Mouse (Mus musculus) heart, postnatal 25 days (tissue): ENCODE results near the gene Rtp3. TPM values are rescaled to one million over a fixed set of nuclear protein-coding genes. Genes with fewer than 3 reads are reported as not detected.

ENCODE experiments used
- DNase-seq: peaks from one replicate; pipeline ENCODE4 v3.0.0; 2022; ENCODE audit warnings: low spot score
- intact Hi-C: fragments of 180-260 bp; cut with DNase I; formaldehyde crosslinking; loops from one replicate; pipeline ENCODE4 v1.15.1; 2025
- total RNA-seq, 2 experiments: library from RNA; stranded (reverse); gene quantifications; 2 replicates each; pipeline ENCODE4 v1.2.3; 2021

Rtp3 gene
- 1 to 10 TPM; 4.0 to 4.3 TPM for total RNA-seq

DNA sequence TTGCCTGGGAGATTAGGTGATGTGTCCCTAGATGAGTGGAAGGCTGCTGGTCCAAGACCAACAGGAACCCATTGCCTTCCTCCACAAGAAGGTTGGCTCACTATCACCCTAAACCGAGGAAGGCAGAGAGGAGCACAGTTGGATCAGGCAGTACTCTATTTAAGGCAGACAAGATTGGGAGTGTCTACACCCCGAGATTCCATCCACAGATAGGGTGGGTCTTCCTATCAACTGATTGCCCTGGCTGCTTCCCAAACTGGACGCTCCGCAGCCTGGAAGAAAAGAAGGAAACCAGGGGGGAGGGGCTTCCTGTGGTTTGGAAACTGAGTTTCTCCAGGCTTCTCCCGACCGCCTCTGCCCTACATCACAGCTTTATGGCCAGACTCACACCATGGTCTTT lies at the start of gene Rtp3:
TSS of gene Rtp3 (minus strand) at position 380 of the 400 bp plus-strand sequence.
- intact Hi-C loops, result loop anchor here (5.0 to 10.0 kb wide), 2 partner anchors 108 to 285 kb away; partner anchors contain the start of genes Epm2aip1, Mlh1 and Tmie
- DNase-seq, result peak; percentile 46

DNA sequence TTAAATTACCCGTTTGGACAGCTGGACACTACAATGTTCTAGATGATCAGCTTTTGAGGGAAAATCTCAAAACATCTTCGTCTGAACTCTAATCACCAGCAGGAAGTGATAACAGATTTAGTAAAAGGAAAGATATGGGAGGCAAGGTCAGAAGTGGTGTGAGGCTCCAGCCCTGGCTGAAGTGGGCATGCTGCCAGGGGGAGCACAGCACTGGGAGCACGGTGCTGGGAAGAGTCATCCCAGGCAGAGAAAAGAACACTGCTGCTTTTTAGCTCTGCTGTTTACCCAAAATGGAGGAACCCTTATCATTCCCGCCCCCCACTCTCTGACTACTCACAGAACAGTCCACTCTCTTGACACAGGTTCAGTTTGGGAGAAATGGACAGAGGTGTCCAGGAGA lies 49.6 kb upstream of the Rtp3 start:
- no peak for DNase-seq
- intact Hi-C loops, result loop anchor here (5.0 kb wide), 1 partner anchor 43 kb away; no protein-coding TSS in a partner anchor

DNA sequence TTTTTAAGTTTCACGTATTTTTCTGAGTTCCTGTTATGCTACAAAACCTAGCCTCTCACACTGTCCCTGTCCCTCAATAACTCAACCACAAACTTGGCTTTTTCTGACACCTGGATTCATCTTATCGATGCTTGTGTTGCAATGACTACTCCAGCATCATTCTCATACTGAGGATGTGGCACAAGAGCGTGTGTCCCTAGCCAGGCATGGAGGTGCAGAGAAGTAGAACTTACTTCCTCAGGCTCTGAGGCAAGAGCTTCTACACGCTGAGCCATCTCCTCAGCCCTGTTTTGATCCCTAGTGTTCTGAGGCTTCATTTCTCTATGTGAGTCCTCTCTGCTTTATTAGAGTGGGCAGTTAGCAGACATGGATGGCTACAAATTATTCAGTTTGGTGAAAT lies 43.3 kb upstream of the Rtp3 start:
- DNase-seq, result no peak
- intact Hi-C loops, result no loop called here

DNA sequence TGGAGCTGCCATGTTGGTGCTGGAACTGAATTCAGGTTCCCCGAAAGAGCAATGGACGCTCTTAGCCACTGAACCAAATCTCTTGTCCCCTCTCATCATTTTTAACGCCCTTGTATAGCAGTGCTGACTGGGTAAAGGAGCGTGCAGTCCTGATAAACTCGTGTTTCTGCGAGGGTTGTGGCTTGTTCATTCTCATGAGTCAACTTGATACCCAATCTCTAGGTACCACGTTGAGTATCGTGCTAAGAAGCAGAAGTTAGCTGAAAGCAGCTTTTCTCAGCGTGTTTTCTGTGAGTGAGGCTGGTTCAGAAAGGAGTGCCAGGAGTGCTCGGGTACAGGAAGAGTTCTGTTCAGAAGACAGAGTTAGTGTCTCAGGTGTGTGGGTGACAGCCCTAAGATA lies 36.4 kb upstream of the Rtp3 start:
- DNase-seq, result no peak
- intact Hi-C loops, result no loop called here

DNA sequence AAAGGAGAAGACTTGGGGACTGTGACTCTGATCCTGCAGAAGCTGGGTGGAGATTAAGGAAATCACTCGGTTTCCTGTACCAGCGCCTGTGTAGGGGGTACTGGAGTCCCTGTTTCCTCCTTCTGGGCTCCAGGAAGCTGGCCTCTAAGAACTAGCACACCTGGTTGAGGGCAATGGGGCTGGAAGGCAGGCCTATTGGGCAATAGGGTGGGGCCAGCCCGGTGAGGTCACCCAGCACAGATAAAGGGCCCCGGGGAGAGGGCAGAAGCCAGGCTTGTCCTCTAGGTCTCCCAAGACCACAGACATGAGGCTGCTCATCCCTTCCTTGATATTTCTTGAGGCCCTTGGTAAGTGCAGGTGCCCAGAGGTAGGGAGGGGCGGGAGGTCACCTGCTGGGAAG lies 28.6 kb upstream of the Rtp3 start, which contains the start of gene Ltf:
TSS of gene Ltf (plus strand) at position 250 of the 400 bp plus-strand sequence.
- intact Hi-C loops, result no loop called here

DNA sequence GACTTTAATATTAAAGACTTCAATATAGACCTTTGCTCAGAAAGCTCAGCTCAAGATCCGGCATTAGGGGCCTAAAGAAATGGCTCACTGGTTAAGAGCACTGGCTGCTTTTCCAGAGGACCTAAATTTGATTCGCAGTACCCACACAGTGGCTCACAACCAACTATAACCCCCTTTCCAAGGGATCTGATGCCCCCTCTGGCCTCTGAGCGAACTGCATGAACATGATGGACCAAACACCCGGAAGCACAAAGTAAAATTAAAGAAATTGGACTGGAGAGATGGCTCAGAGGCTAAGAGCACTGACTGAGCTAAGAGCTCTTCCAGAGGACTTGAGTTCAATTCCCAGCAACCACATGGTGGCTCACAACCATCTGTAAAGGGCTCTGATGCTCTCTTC lies 25.3 kb upstream of the Rtp3 start:
- intact Hi-C loops, result no loop called here
- no peak for DNase-seq

More for the DNA sequence above, 28.6 kb upstream of the Rtp3 start, which contains the start of gene Ltf:
- DNase-seq, result no peak

DNA sequence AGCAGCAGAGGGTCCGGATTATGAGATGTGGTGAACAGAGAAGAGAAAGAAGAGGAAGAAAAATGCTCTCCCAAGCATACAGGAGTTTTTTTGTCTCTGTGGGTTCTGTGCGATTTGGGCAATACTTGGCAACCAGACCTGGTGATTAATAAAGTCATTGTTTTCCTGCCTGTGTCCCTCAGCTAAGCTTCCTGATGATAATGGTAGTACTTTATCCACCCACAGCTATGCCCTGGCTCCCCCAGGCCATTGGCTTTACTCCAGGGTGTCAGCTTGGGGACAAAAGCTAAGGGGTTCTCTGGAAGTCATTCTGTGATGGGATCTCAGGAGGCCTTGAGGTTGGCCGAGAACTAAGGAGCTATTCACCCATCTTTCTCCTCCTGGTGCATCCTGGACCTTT lies 21.7 kb upstream of the Rtp3 start:
- DNase-seq, result no peak
- intact Hi-C loops, result no loop called here

DNA sequence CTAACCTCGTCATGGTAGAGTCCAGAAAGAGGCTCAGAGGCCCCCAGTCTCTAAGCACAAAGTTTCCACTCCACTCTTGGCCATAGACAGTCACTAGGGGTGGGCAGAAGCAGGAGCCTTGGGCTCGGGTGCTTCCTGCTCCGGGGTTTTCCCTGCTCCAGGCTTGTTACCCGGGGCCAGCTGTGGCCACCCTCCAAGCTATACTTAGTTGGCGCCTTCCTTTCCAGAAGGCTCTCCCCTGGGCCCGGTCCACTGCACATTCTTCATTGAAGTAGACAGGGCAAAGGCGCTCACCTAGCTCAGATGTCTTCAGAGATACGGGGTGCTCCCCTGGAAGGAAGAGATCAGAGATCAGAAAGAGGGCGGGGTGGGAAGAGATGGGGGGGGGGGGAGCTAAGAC lies 21.2 kb upstream of the Rtp3 start:
- intact Hi-C loops, result no loop called here
- no peak for DNase-seq

DNA sequence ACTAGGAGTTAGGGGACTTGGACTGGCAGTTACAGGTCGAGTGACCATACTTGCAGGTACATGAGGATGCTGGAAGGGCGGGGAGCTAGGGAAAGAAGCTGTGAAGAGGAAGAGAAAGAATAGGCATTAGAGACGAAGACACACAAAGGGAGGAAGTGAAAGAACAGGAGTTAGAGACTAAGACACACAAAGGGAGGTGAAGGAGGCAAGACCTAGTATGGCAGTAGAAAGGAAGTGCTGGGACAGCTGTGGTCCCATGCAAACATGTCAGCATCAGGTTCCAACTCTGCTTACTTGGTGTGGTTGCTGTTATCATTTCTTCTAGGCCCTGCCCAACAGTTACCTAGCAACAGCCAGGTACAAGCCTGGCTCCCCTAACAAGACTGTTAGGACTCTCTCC lies 19.4 kb upstream of the Rtp3 start:
- intact Hi-C loops, result no loop called here
- no peak for DNase-seq

DNA sequence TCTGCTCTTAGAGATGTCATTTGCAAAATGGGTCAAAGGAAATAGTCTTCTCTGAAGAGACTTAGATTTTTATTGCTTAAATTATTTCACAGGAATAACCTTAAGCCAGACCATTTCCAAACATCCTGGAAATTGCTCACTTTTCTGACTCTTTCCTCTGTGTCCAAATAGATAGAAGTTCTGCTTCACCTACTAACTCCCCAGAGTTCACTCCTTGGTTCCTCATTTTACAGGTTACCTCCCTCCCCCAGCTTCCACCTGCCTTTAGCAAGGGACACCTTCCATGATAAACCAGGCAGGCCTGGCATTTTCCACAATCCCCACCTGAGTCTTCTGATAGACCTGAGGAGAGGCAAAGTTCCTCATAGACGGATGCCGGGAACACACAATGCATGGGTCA lies 16.2 kb upstream of the Rtp3 start:
- intact Hi-C loops, result no loop called here
- DNase-seq, result no peak

DNA sequence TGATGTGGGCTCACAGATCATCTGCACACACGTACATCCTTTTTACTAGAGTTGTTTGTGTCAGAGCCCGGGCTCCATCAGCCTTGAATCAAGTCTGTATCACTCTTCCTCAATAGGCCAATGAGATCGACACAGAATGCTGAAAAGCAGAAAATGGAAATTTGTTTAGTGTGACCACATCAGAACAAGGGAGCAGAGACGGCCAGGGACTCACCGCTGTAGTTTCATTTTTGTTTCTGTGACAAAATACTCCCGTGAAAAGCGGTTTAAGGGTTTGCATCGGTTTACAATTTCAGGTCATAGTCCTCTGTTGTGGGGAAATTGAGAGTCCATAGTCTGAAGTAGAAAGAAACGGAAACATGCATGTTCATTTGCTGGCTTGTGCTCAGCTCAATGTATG lies 12.9 kb upstream of the Rtp3 start:
- DNase-seq, result no peak
- intact Hi-C loops, result no loop called here

DNA sequence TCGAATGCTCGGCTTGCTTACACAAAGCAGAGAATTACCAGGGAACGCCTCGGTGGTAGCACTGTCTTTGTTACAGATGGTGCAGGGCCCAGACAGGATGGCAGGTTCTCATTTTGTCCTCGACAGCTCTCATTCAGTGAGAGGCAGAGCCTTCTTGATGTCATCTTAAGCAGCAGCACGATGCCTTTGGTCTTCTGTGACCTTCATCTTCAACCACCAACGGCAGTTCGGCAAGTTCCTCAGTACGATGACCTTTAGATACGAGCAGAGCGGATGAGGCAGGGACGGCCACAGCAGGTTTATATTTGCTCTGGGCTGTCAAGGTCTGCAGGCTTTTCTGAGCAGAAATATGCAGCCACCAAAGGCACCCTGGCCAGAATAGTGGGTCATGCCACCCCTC lies 11.2 kb upstream of the Rtp3 start:
- DNase-seq, result no peak
- intact Hi-C loops, result no loop called here

DNA sequence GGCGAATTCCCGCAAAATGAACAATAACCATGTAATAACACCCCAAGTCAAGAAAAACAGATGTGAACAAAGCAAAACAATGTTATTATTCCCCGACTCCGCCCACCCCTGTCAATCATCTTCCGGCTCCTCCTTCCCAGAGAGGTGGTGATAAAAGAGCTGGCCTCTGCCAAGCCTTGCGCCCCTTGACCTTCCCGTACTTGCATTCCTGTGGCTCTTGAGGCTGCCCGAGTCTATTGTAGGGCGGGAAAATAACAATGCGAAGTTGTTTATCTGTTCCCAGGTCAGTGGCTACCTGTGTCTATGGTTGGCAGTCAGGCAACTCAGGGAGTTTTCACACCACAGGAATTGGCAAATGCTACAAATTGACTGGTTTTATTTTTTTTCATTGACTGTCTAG lies 9.5 kb upstream of the Rtp3 start:
- intact Hi-C loops, result loop anchor here (5.0 to 10.0 kb wide), 4 partner anchors 42 to 275 kb away; partner anchors contain the start of genes Ccrl2, Epm2aip1 and Mlh1
- peak; percentile 13 for DNase-seq

DNA sequence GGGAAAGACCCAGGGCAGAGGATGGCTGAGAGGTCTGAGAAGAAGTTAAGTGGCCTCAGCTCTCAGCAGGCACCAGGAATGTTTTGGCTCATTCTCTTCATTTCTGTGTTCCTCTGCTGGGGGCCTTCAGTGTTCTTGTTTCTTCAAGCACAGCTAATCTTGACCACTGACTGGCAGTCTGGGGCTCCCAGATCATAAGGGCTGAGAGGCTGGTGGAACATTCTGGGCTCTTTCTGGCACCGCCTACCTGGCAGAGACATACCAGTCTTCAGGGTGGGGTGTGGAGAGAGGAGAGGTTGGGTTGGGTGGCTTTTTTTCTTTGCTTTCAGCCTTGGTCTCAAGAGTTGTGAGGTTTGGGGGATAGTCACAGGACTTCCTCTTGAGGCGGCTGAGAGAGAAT lies 8.7 kb upstream of the Rtp3 start:
- intact Hi-C loops, result loop anchor here (5.0 to 10.0 kb wide), 4 partner anchors 43 to 276 kb away; partner anchors contain the start of genes Ccrl2, Epm2aip1 and Mlh1
- no peak for DNase-seq

DNA sequence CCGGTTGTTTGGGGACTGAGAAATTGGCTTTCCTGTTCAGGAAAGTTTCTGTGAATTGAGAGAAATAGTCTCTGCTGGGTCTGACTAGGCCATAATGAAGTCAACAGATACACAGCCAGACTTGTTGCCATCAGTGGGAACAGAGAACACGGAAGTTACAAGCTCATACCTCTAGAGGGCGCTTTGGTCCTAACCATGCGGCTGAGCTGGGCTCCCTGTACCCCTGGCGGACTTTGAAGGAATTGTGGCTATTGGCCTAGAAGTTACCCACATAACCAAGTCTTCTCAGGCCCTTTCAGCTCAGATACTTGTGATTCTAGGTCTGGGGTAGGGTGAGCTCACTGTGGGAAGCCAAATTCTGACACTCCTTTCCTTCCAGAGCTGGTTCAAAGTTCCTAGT lies 6.9 kb upstream of the Rtp3 start:
- peak; percentile 39 for DNase-seq
- intact Hi-C loops, result loop anchor here (1.0 to 10.0 kb wide), 5 partner anchors 45 to 278 kb away; partner anchors contain the start of genes Ccrl2, Epm2aip1 and Mlh1

DNA sequence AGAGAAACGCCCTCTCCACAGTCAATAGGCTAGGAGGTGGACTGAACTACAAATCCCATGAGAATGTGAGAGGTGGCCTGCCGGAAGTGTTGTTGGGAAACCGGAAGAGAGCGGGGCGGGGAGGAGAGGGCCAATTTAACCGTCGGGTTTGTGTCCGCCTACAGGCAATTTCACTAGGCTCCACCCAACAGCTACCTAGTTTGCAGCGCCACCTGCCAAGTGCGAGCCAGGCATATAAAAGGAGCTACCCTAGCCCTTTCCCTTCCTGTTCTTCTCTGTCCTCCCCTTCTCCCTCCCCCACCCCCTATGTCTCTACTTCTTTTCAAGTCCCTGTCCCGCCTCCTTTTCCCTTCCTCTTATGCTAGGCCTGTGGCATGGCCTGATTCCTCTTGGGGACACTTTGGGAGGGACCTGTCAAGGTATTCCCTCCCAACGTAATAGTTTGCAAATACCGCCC lies 4.4 kb upstream of the Rtp3 start:
- intact Hi-C loops, result loop anchor here (5.0 to 10.0 kb wide), 5 partner anchors 48 to 280 kb away; partner anchors contain the start of genes Ccrl2, Epm2aip1, Mlh1 and Tmie
- peak; percentile 63 for DNase-seq

DNA sequence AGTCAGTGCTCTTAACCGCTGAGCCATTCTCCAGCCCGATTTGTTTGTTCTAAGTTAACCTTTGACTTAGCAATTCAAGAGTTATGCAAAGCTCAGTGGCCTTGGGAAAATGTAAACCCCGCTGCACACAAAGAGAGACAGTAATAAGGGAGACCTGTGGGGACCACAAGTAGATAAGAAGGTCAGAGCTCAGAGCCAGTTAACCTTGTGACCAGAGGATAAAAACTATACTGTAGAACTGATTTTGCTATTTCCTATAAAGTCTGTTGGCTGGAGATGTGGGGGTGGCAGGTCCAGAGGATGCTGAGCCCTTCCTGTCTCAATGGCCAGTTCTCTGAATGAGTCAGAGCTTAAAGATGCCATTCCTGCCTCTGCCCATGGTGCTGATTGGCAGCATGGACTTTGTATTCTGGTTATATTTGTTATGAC lies 2.9 kb upstream of the Rtp3 start:
- DNase-seq, result no peak
- intact Hi-C loops, result loop anchor here (5.0 to 10.0 kb wide), 2 partner anchors 111 to 282 kb away; partner anchors contain the start of genes Epm2aip1, Mlh1 and Tmie

DNA sequence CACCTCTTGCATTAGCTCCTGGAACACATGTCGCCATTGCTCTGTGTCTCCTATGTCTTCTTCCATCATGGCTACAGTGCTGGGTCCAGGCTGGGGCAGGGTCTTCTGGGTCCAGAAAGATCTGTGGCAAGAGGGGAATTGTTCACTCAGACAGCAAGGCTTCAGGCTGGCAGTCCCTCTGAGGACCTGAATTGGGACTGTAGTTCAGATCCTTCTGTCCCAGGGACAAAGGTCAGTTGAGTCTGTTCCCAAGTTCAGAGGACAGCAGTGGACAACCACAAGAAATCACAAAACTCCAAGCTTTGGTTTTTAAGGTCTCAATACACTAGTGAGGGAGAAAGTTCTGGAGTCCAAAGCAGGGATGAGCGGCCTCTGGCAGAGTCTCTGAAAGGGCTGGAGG lies 840 bp downstream of the Rtp3 start:
- intact Hi-C loops, result no loop called here
- DNase-seq, result no peak

DNA sequence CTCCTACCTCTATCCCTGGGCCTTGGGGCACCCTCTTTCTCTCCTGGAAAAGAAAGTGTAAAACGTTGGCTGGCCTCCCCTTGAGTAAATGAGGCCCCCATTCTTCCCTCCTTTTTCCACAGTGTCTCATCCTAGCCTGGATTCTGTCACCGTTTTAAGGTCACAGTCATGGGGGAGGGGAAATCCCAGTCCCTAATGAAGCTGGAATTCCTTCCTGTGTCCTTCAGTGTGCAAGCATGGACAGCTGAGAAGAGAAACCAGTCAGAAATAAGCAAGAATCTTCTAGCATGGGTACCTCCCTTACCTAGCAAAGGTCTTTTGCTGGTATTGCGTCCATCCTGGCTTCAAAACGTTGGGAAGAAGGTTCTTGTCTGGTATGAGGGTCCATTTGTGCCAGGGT lies 1.2 kb downstream of the Rtp3 start:
- no peak for DNase-seq
- intact Hi-C loops, result no loop called here

DNA sequence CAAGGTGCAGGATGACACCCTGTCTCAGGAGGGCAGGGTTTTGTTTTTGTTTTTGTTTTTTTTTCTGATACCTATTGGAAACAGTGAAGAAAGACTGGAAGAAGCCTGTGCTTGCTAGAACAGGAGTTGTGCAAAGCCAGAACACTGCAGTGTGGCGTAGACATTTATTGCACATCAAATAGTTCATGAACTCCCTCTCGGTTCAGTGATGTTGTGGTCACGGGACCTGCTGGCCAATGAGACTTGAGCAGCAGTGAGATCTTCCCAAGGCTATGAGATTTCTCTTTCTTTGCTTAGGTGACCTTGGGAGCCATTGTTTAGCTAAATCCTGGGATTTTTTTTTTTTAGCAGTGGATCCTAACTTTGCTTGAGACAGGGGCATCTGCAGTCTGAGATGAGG lies 2.3 kb downstream of the Rtp3 start:
- DNase-seq, result no peak
- intact Hi-C loops, result no loop called here

DNA sequence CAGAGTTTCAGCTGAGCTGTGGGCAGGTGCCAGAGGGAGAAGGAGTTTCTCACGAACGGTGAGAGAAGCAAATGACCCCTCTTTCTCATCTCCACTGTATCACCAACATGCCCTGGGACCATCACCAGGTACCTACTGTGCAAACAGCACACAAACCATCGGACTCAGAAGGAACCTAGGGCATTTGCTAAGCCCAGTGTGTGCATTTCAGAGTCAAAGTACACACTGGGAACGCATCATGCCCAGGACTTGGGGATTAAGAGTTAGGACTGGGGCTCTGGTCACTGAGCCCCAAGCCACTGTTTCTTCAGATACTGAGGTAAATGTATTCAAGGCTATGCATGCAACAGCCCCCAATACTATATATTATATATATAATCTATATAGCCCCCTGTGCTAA lies 3.1 kb downstream of the Rtp3 start:
- intact Hi-C loops, result no loop called here
- no peak for DNase-seq

DNA sequence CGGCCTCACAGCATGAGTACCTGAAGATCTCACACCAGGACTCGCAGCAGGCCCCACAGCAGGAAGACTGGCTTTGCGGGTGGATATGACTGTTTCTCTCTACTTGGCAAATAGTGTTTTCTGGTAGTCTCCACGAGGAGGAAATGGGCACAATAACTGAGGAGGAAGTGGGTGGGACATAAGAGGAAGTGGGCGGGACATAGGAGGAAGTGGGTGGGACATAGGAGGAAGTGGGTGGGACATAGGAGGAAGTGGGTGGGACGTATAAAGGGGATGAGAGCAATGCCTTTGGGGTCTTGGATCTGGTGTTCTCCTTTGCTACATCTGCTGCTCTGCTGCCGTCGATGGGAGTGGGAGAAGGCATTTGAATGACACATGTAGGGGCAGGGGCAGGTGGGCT lies 4.4 kb downstream of the Rtp3 start:
- intact Hi-C loops, result no loop called here
- no peak for DNase-seq
